Mouse (Mus musculus) forebrain, embryonic 13.5 days (tissue): ENCODE results near the gene Adap1. TPM values are rescaled to one million over a fixed set of nuclear protein-coding genes. Genes with fewer than 3 reads are reported as not detected.

Source experiments
- ATAC-seq: fragments of 200-750 bp; cut with Nextera tagmentation; 2 replicates; pipeline ENCODE4 v1.8.0; 2017
- H3K27ac ChIP-seq: fragments of 300-500 bp; sonication (generic); 2 replicates; pipeline ENCODE4 v1.5.1; 2015; ENCODE audit warnings: inconsistent platforms, mild to moderate bottlenecking, moderate library complexity
- H3K27me3 ChIP-seq: fragments of 300-500 bp; sonication (generic); 2 replicates; pipeline ENCODE4 v1.6.1; 2015; ENCODE audit warnings: mild to moderate bottlenecking, inconsistent platforms
- H3K36me3 ChIP-seq: fragments of 300-500 bp; sonication (generic); 2 replicates; pipeline ENCODE4 v1.6.1; 2015; ENCODE audit warnings: mild to moderate bottlenecking, inconsistent platforms; ENCODE audit not compliant: poor library complexity, severe bottlenecking
- H3K4me1 ChIP-seq: fragments of 300-500 bp; sonication (generic); 2 replicates; pipeline ENCODE4 v1.6.1; 2015; ENCODE audit warnings: inconsistent platforms
- H3K4me2 ChIP-seq: fragments of 300-500 bp; sonication (generic); 2 replicates; pipeline ENCODE4 v1.6.1; 2015; ENCODE audit warnings: inconsistent platforms, mild to moderate bottlenecking, moderate library complexity
- H3K4me3 ChIP-seq: fragments of 300-500 bp; sonication (generic); 2 replicates; pipeline ENCODE4 v1.5.1; 2015; ENCODE audit warnings: mild to moderate bottlenecking, inconsistent platforms
- H3K9ac ChIP-seq: fragments of 300-500 bp; sonication (generic); 2 replicates; pipeline ENCODE4 v1.6.1; 2015; ENCODE audit warnings: mild to moderate bottlenecking, inconsistent platforms
- H3K9me3 ChIP-seq: fragments of 300-500 bp; sonication (generic); replicated peaks from 2 replicates; pipeline ENCODE4 v1.6.1; 2016; ENCODE audit warnings: inconsistent platforms
- WGBS: fragments of 180-500 bp; shearing (Covaris S2); methylation state at CpG from one replicate; pipeline ENCODE4 v1.1.7; 2015; 5-methylcytosine and 5-hydroxymethylcytosine counted together
- polyA plus RNA-seq: library from polyadenylated mRNA; unstranded; fragments of >200 nt; fragmentation: Nextera tagmentation; extraction: Ambion mirVana; gene quantifications from 2 replicates; pipeline ENCODE4 v1.2.1, GENCODE M21; 2015

Gene Adap1
- polyA plus RNA-seq, 1 experiment from 2014 or later = 3.8 TPM

DNA sequence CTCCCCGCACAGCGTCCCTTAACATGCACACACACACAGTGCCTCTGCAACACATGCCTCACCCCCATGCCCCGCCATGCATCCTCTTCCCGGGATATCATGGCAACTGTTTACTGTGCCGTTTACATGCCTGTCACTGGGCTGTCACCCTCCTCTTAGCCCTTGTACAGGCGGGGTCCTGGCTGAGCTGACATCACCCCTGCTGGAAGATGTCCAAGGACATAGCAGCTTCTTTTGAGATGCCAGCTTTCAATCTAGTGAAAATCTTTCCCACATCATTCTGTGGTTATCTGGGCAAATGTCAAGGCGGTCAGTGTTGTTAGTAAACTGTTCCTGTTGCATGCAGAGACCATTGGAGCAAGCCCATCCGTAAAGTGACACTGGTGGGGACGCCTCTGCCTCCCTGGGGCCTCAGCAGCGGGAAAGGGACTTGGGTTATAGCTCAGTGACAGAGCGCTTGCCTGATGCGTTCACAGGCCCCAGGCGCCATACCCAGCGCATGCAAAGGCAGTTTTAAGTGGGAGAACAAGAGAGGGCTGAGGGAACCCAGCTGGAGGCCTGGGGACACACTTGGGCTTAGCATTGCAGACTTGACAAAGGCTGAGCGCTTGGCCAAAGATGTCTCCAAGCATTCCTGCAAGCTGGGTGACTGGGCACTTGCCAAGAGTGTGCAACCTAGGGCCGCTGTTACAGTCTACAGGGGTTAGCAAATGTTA, 54.5 kb downstream of the Adap1 start:
- 63% methylated on average over 16 of the region's 16 CpGs for WGBS
- ATAC-seq = 0 out of 2 replicates have a peak, but pooled peaks have one; percentile 27
- H3K4me2 ChIP-seq = no peak overlapping the region
- H3K36me3 ChIP-seq = peaks cover 40% of the 10 kb centered on the region
- H3K27me3 ChIP-seq = no peaks in the 10 kb centered on the region
- H3K27ac ChIP-seq = peak overlapping the region; percentile 7
- no peak overlapping the region for H3K4me3 ChIP-seq
- H3K4me1 ChIP-seq = peaks cover 8% of the 10 kb centered on the region; the same call in 1 of the 2 replicates
- H3K9me3 ChIP-seq = no peaks in the 10 kb centered on the region
- no peak overlapping the region for H3K9ac ChIP-seq

DNA sequence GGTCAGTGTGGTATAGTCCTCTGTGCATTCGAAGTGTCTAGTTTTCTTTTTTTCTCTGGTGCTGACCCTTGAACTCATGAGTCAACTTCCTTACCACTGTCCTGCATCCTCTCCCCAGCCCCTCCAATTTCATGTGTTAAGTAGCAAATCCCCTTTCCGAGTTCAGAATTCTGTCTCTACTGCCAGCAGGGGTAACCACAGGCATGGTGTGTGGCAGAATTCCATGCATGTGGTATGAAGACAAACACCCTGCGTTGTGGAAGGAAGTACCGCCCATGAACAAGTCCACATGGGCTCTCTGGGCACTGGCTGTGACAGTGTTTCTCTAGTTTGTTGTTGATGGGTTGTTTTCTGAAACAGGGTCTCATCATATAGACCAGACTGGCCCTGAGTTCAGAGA, 57.8 kb downstream of the Adap1 start:
- no peak overlapping the region for H3K4me3 ChIP-seq
- H3K4me2 ChIP-seq = no peak overlapping the region
- no peak overlapping the region for H3K27ac ChIP-seq
- no peak overlapping the region for H3K9ac ChIP-seq
- H3K36me3 ChIP-seq = peaks cover 73% of the 10 kb centered on the region
- no peaks in the 10 kb centered on the region for H3K27me3 ChIP-seq
- peaks cover 8% of the 10 kb centered on the region; the same call in 1 of the 2 replicates for H3K4me1 ChIP-seq
- WGBS = 90% methylated on average over 4 of the region's 4 CpGs
- H3K9me3 ChIP-seq = no peaks in the 10 kb centered on the region
- ATAC-seq = no peak

DNA sequence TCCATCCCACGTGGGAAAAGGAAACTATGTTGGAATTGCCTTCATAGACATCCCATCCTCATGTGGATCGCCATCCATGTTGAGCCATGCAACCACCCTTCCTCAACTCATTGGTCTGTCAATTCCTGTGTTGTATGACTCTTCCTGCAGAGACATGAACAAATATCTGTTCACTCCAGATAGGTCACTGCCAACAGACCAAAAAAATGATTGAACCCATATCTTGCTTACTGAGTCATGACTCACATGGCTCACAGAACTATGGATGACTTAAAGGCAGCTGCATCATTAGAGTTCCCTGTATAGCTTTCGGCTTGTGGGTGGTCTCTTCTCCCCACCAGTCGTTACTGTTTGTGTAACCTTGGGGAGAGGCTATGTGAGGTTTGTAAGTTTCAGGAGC, 64.0 kb downstream of the Adap1 start:
- 93% methylated on average over 4 of the region's 4 CpGs for WGBS
- no peak for ATAC-seq
- Histone ChIP-seq H3K9ac (no peak overlapping the region), H3K4me1 (0 out of 2 replicates have a peak, but pooled peaks cover 9% of the 10 kb centered on the region), H3K4me3 (no peak overlapping the region), H3K27me3 (no peaks in the 10 kb centered on the region), H3K4me2 (no peak overlapping the region), H3K9me3 (no peaks in the 10 kb centered on the region), H3K27ac (no peak overlapping the region), H3K36me3 (peaks cover 74% of the 10 kb centered on the region)

DNA sequence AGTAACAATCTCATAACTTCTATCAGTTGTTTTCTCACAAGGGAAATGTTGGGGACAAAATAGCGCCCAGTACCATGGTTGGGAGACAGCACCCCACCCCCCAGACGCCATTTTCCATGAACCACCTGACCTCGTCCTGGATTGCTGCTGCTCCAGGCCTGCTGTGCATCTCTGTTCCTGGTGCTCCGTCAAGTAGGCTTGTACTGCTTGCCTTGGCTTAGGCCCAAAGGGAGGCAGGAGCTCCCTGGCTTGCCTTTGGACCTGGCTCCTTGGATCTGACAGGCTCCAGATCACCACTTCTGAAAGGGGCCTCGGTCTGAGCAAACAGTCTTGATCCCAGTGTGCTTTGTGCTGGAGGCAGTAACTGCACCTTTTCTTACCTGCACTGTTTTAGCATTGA, 65.6 kb downstream of the Adap1 start:
- Histone ChIP-seq H3K9ac (no peak overlapping the region), H3K4me2 (no peak overlapping the region), H3K9me3 (no peaks in the 10 kb centered on the region), H3K4me1 (peaks cover 13% of the 10 kb centered on the region; the same call in 1 of the 2 replicates), H3K27me3 (no peaks in the 10 kb centered on the region), H3K36me3 (peaks cover 65% of the 10 kb centered on the region), H3K4me3 (no peak overlapping the region), H3K27ac (no peak overlapping the region)
- no peak for ATAC-seq
- WGBS = 83% methylated on average over 5 of the region's 5 CpGs

DNA sequence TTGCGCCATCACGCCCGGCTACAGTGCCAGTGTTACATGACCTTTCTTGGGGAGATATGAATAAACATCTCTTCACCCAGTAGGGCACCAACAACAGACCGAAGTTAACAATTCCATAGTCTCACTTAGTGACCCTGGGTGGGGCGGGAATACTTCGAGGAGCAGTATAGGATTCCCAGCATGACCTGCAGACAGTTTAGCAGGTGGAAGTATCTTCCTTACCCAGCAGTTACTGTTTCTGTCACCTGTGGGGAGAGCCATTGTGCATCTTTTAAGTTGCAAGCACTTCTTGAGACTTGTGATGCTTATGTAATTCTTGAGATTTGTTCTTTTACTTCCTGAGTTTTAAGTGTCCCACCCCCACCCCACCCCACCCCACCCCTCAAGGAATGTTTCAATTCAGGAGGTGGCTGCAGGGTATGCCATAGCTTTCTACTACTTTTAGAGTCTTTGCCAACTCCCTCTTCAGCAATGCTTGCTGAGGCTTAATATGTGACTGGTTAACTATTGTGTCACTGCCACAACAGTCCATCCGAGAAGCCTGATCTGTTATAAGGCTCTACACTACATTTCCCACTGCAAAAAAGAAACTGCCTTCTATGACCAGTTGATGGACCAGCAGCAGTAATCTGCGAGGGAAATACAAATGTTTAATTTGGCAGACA, 66.9 kb downstream of the Adap1 start:
- WGBS = 91% methylated on average over 8 of the region's 8 CpGs
- peaks cover 27% of the 10 kb centered on the region for H3K4me1 ChIP-seq
- H3K36me3 ChIP-seq = peaks cover 51% of the 10 kb centered on the region
- H3K9me3 ChIP-seq = no peaks in the 10 kb centered on the region
- no peaks in the 10 kb centered on the region for H3K27me3 ChIP-seq
- H3K4me2 ChIP-seq = no peak overlapping the region
- no peak overlapping the region for H3K9ac ChIP-seq
- ATAC-seq = no peak
- no peak overlapping the region for H3K4me3 ChIP-seq
- no peak overlapping the region for H3K27ac ChIP-seq

DNA sequence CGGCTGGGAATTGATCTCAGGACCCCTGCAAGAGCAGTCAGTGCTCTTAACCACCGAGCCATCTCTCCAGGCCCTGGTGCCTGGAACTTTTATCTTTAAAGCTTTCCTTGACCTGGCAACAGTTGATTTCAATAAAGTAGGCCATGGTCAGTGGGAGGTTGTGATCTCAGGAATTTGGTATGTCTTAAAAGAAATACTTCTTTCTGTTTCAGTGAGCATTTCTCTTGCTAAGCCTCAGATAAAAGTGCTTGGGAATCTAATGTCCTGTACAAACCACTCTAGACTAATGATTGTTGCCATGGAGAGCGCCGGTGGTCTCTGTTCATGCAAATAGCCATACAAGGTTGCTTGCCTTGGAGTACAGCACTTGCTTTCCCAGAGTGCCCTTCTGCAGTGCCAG, 67.6 kb downstream of the Adap1 start:
- H3K4me2 ChIP-seq = no peak overlapping the region
- H3K36me3 ChIP-seq = peaks cover 44% of the 10 kb centered on the region
- no peak for ATAC-seq
- peaks cover 34% of the 10 kb centered on the region for H3K4me1 ChIP-seq
- no peak overlapping the region for H3K27ac ChIP-seq
- no peak overlapping the region for H3K9ac ChIP-seq
- no peaks in the 10 kb centered on the region for H3K9me3 ChIP-seq
- no peaks in the 10 kb centered on the region for H3K27me3 ChIP-seq
- H3K4me3 ChIP-seq = no peak overlapping the region
- 68% methylated on average over 4 of the region's 4 CpGs for WGBS

DNA sequence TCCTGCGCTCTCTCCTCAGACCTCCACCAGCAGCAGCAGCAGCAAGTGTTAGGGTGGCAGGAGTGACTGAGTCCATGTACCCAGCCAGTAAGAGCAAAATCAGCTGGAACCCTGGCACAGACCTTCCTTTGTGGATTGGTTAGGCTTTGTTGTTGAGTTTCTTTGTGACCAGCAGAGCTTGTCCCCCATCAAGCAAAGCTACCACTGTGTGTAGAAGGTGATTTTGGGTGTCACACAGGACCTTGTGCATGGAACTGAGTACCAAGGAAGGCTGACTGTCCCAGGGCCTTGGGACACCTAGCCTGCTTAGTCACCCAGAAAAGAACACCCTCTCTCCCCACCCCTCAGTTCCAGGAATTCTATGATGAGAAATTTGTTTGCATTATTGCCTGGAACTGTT, 68.2 kb downstream of the Adap1 start:
- H3K4me1 ChIP-seq = peaks cover 34% of the 10 kb centered on the region
- no peak overlapping the region for H3K27ac ChIP-seq
- no peaks in the 10 kb centered on the region for H3K9me3 ChIP-seq
- no peak for ATAC-seq
- H3K36me3 ChIP-seq = peaks cover 39% of the 10 kb centered on the region
- no peak overlapping the region for H3K4me3 ChIP-seq
- WGBS = 100% methylated on average over 1 of the region's 1 CpGs
- no peak overlapping the region for H3K9ac ChIP-seq
- H3K4me2 ChIP-seq = no peak overlapping the region
- H3K27me3 ChIP-seq = no peaks in the 10 kb centered on the region

DNA sequence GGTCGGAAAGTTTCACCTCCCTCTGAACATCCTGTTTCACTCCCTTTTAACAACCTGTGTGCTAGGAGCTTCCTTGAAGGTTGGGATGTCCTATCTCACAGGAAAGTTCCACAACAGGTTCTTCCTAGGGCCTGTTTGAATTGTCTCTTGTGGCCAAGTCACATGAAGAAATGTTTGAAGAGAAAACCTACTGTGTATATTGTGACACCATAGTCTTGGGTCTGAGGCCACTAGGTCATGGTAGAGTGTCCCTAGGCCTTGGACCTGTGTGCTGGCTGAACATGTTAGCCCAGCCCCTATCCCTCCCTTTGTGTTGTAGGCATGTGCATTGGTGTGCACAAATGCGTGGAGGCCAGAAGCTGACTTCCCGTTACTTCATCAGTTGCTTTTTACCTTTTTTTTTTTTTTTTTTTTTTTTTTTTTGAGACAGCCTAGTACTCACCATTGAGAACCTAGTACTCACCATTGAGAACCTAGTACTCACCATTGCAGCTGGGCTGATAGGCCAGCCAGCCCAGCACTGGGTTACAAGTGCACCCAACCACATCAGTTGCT, 69.1 kb downstream of the Adap1 start:
- WGBS = 85% methylated on average over 3 of the region's 3 CpGs
- Histone ChIP-seq H3K4me3 (no peak overlapping the region), H3K27ac (no peak overlapping the region), H3K27me3 (no peaks in the 10 kb centered on the region), H3K4me2 (no peak overlapping the region), H3K4me1 (peaks cover 39% of the 10 kb centered on the region), H3K9ac (no peak overlapping the region), H3K9me3 (no peaks in the 10 kb centered on the region), H3K36me3 (peaks cover 29% of the 10 kb centered on the region)
- no peak for ATAC-seq

DNA sequence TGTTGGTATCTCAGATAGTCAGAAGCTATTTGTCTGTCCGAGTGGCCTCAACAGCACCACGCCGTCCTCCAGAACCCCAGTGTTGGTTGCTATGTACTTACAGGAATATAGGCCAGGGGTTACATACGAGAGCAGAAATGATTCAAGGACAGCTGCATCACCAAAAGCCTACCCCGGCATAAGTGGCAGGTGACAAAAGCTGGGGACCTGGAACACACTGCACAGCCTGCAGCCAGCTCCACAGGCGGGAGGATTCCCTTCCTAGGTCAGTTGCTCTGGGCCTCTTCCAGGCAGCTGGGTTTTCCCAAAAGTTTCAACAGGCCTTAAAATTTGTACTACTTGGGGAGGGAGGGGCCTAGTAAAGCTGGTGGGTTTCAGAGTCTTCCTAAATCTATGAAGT, 69.6 kb downstream of the Adap1 start:
- Histone ChIP-seq H3K9me3 (no peaks in the 10 kb centered on the region), H3K9ac (no peak overlapping the region), H3K27me3 (no peaks in the 10 kb centered on the region), H3K4me3 (no peak overlapping the region), H3K27ac (no peak overlapping the region), H3K4me1 (peaks cover 39% of the 10 kb centered on the region), H3K4me2 (no peak overlapping the region), H3K36me3 (peaks cover 24% of the 10 kb centered on the region)
- ATAC-seq = no peak
- 92% methylated on average over 6 of the region's 6 CpGs for WGBS

DNA sequence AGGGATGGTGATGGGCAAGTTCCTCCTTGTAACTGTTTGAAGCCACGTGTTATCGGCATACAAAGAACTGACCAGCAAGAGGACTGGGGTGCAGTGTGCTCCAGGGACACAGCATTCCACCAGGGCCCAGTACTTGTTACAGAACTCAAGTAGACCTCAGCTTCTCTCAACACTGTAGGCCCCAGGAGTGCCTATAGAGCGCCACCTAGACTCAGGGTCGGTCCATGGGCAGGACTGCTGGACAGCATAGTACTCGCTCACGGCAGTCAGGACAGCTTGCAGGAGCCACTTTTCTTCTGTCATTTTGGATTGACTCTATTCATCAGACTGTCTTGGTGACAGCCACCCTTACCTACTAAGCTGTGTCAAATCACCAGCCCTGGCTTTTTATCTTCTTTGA, 70.5 kb downstream of the Adap1 start:
- Histone ChIP-seq H3K27ac (no peak overlapping the region), H3K4me2 (no peak overlapping the region), H3K27me3 (no peaks in the 10 kb centered on the region), H3K4me3 (no peak overlapping the region), H3K4me1 (peaks cover 39% of the 10 kb centered on the region), H3K36me3 (peaks cover 24% of the 10 kb centered on the region; the same call in 1 of the 2 replicates), H3K9ac (no peak overlapping the region), H3K9me3 (no peaks in the 10 kb centered on the region)
- WGBS = 87% methylated on average over 6 of the region's 6 CpGs
- no peak for ATAC-seq

DNA sequence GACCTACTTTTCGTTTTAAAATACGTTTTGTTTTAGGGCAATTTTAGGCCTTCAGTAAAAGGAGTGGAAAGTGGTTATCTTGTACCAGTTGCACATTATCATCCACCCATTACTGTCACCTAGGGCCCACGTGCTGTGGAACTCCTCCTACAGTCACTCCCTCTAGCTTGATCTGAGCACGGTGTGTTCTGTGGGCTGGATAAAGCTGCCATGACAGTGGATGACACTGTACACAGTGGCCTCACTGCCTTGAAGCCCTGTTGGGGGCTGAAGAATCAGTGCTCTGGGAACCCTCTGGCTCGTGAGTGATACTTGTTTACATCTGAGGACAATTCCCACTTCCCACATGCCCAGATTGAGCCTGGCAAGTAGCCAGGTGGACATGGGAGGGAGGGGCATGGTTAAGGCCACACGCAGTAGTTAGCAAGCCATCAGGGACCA, 72.1 kb downstream of the Adap1 start:
- H3K36me3 ChIP-seq = peaks cover 34% of the 10 kb centered on the region
- no peaks in the 10 kb centered on the region for H3K9me3 ChIP-seq
- ATAC-seq = no peak
- H3K4me1 ChIP-seq = peaks cover 39% of the 10 kb centered on the region
- H3K27ac ChIP-seq = peak overlapping the region; percentile 82
- H3K27me3 ChIP-seq = no peaks in the 10 kb centered on the region
- peak overlapping the region; percentile 84 for H3K4me3 ChIP-seq
- peak overlapping the region; percentile 97 for H3K4me2 ChIP-seq
- 8% methylated on average over 6 of the region's 6 CpGs for whole genome bisulfite sequencing
- H3K9ac ChIP-seq = peak overlapping the region; percentile 90

DNA sequence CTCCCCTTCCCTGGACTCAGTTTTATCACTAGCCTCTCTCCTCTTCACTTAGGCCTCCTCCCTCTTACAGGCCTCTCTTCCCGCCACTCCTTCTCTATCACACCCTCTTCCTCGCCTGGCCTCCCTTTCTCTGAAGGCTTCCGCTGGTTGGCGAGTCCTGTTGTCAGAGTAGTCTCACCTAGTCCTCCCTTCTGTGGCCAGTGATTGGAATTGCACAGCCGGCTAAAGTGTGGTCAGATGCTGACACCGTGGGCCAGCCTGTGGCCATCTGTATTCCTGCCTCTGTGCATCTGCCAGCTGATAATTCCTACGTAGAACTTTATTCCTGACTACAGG, 72.5 kb downstream of the Adap1 start:
- under 1% methylated on average over 7 of the region's 7 CpGs for WGBS
- Histone ChIP-seq H3K9me3 (no peaks in the 10 kb centered on the region), H3K4me1 (peaks cover 39% of the 10 kb centered on the region), H3K27ac (peak overlapping the region; percentile 82), H3K36me3 (peaks cover 39% of the 10 kb centered on the region), H3K9ac (peak overlapping the region; percentile 90), H3K4me3 (peak overlapping the region; percentile 84), H3K27me3 (no peaks in the 10 kb centered on the region), H3K4me2 (peak overlapping the region; percentile 97)
- ATAC-seq = peak; percentile 14
